Mouse (Mus musculus): Measurements from ENCODE around the gene Jmjd6. TPM values are rescaled to one million over a fixed set of nuclear protein-coding genes. Genes with fewer than 3 reads are reported as not detected.
"Not testable (repeated sequence)": the region's sequence is repeated elsewhere in the genome, so short reads cannot be mapped to it uniquely, and the experiment has no call there.

Jmjd6 gene
- total RNA-seq, 2 experiments from 2014 or later = 33.0 to 46.7 TPM

DNA sequence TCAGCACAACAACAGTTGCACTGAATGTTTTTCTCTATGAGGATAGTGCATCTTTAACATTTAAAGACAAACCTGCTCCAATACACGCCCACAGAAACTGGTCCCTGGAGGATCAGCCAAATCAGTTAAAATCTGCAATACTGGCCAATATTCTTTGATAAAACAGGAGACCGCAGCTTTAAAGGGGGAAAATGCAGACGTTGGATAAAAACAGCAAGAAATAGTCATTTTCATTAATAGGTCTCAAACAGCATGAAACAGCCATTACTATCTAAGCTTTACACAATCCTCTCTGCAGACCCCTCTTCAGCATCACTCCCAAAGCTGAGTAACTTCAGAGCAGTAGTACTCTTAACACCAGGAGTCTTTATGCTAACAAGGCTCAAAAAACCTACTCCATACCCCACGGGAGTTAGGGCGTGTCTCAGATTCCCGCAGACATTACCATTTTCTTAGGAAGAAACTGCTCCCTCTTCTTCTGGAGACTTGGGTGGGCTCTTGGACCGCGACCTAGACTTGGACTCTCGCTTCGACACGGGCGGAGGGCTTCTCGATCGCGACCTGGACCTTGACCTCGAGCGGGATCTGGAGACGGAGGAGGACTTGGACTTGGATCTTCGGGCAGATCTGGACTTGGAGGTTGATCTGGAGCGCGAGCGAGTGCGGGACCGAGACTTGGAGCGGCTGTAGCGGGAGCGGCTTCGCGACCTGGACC, 8.5 kb upstream of the Jmjd6 start:
- no peak for DNase-seq

DNA sequence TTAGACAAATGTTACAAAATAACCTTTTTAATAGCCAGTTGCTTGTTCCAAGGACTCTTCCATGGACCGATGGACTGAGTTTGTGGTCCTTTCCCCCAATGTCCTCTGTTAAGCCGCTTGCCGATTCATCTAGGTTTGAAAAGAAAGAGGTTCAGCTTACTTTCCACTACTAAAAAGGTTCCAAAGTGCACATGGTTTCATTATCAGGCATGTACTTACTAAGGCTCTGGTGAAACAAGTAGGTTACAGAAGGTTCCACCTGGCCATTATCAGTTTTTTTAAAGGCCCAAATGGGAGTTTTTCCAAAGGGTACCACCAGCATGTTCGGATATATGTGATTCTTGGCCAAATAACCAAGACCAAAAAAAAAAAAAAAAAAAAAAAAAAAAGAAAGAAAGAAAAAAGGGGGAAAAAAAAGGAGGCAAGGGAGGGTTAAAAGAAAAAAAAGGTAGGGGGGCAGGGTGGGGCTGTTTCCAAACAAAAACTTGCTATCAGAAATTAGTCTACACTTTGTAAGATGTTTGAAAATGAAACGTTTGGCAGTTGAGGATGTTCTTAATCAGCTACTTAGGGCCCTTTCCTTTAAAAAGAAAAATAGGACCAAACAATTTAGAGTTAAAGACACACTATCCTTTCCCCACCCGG, 7.7 kb upstream of the Jmjd6 start:
- no peak for DNase-seq

GRCm38 (mm10) chr11:116850085-116850484, 6.8 kb upstream of the Jmjd6 start:
- no peak for DNase-seq

GRCm38 (mm10) chr11:116849587-116849986, 6.3 kb upstream of the Jmjd6 start:
- DNase-seq = no peak

DNA sequence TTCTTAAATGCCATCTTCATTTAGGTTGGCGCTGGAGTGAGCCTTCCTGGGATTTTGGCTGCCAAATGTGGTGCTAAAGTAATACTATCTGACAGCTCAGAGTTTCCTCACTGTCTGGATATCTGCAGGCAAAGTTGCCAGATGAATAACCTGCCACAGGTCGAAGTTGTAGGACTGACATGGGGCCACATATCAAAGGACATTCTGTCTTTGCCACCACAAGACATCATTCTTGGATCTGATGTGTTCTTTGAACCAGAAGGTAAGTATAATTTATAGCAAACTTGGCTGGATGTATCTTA, 5.6 kb upstream of the Jmjd6 start:
- DNase-seq = not testable (repeated sequence)

- DNase-seq = no peak
These were observed 5.0 kb upstream of the Jmjd6 start for GRCm38 (mm10) chr11:116848086-116848876.

- no peak for DNase-seq
These were observed 4.2 kb upstream of the Jmjd6 start for GRCm38 (mm10) chr11:116847187-116848085.

DNA sequence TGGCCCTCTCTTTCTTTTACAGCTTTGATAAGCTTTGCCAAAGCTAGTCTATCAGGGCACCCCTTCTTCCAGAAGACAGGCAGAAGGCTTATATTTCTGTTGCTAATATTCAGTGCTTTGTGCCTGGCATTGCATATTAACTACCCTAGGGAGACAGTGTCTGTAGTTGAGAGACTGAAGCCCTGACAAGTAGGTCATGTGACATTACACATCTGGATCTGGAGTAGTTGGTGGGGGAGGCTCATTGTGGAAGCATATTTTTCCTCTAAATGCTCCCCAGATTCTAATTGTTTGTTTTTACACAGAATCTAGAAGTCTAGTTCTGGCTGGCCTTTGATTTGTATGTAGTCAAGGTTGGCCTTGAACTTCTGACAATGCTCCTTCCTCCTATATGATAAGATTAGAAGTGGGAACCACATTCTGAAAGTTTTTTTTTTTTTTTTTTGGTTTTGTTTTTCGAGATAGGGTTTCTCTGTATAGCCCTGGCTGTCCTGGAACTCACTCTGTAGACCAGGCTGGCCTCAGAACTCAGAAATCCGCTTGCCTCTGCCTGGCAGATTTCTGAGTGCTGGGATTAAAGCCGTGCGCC, 3.4 kb upstream of the Jmjd6 start:
- DNase-seq = no peak

GRCm38 (mm10) chr11:116842531-116843260, 553 bp downstream of the Jmjd6 start:
- peak; percentile 79 to 86 for DNase-seq

- DNase-seq = no peak
These were observed 2.5 kb downstream of the Jmjd6 start for GRCm38 (mm10) chr11:116840748-116841147.

DNA sequence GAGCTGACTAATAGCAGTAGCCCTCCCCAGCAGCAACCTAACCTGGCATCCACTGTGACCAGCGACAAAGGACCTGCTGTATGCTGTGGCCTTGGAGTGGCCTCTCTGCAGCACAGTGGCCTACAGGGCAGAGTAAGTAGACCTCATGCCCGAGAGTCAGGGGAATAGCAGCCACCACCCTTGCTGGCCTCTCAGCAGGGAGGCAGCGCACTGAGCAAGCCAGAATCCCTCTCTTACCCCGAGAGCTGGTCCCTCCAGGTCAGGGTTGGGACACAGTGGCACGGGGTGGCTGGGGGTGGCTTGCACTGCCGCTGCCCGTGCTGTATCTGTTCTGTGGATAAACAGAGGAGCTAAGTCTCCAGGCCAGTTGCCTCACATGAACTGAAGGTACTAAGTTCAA, 3.6 kb downstream of the Jmjd6 start:
- no peak for DNase-seq

GRCm38 (mm10) chr11:116838936-116839335, 4.3 kb downstream of the Jmjd6 start:
- no peak for DNase-seq

- DNase-seq = no peak
These were observed 5.8 kb downstream of the Jmjd6 start for GRCm38 (mm10) chr11:116837441-116837840.

DNA sequence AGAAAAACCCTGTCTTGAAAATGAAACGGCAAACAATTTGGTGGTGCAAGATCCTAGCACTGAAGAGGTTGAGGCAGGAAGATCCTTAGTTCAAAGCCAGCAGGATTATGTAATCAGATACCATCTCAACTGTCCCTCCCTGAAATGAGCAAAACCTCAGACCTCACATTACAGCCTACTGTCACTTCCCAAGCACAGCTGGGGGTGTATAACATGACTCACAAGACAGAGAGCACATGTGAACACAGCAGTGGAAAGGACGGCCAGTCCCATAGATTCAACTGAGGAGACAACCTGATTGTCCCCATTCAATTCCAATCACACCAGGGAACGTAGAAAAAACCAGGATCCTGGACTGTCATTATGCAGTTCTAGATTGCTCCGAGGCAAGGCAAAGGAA, 7.0 kb downstream of the Jmjd6 start:
- DNase-seq = no peak

GRCm38 (mm10) chr11:116834954-116835353, 8.3 kb downstream of the Jmjd6 start:
- no peak for DNase-seq

GRCm38 (mm10) chr11:116832172-116832685, 11.0 kb downstream of the Jmjd6 start:
- DNase-seq = no peak

- peak; percentile 89 to 93 for DNase-seq
These were observed 15.6 kb downstream of the Jmjd6 start, which contains the start of gene Mxra7 for GRCm38 (mm10) chr11:116827534-116828165. Gene Mxra7, minus strand, starts transcription at chr11:116828046.

- DNase-seq = no peak
These were observed 16.4 kb downstream of the Jmjd6 start for GRCm38 (mm10) chr11:116826550-116827504.

- peak; percentile 65 to 69 for DNase-seq
These were observed 18.0 kb downstream of the Jmjd6 start for GRCm38 (mm10) chr11:116825230-116825629.

All from adrenal gland, postnatal 36 days (tissue).